Mouse (Mus musculus) CH12.LX (cell line): Measurements from ENCODE around the gene Upf2. TPM values are rescaled to one million over a fixed set of nuclear protein-coding genes. Genes with fewer than 3 reads are reported as not detected.
"Not testable (repeated sequence)": the region's sequence is repeated elsewhere in the genome, so short reads cannot be mapped to it uniquely, and the experiment has no call there.

Experiments used
- DNase-seq: peaks from one replicate; pipeline ENCODE4 v3.0.0-alpha.2; 2013; ENCODE audit errors: extremely low read depth
- H3K27ac ChIP-seq: 2 replicates; pipeline ENCODE4 v1.5.1; 2012; ENCODE audit warnings: low read depth, mild to moderate bottlenecking, control low read depth, moderate library complexity; ENCODE audit not compliant: insufficient read depth
- H3K27me3 ChIP-seq: replicated peaks from 2 replicates; pipeline ENCODE3; 2012; ENCODE audit warnings: inconsistent platforms
- H3K36me3 ChIP-seq, 2 experiments: replicated peaks in 1 of 2; 2 replicates each; pipeline versions ENCODE3 to v1.6.1; 2012; ENCODE audit warnings: inconsistent platforms in 1 of 2, low read length in 1 of 2, mild to moderate bottlenecking in 1 of 2, mixed read lengths in 1 of 2, moderate library complexity in 1 of 2; ENCODE audit not compliant: control insufficient read depth in 1 of 2, insufficient read depth in 1 of 2
- H3K4me1 ChIP-seq, 2 experiments: 2 replicates each; pipeline ENCODE4 v1.6.1; 2012; ENCODE audit warnings: inconsistent platforms in 1 of 2, moderate library complexity in 1 of 2; ENCODE audit not compliant: insufficient read depth in 2 of 2, control insufficient read depth in 1 of 2
- H3K4me2 ChIP-seq: 2 replicates; pipeline ENCODE4 v1.6.1; 2012; ENCODE audit warnings: low read depth, mild to moderate bottlenecking, control low read depth; ENCODE audit not compliant: poor library complexity, insufficient read depth, severe bottlenecking
- H3K4me3 ChIP-seq, 3 experiments: fragments of 150-350 bp in 1 of 3; sonication (generic) in 1 of 3; replicated peaks in 1 of 3; 2 replicates each; pipeline versions ENCODE3 to v1.5.1; 2011 to 2012; ENCODE audit warnings: low read depth in 2 of 3, low read length in 2 of 3, mild to moderate bottlenecking in 2 of 3, moderate library complexity in 2 of 3, control low read depth in 1 of 3, improper control_type of control experiment in 1 of 3, inconsistent platforms in 1 of 3, mixed read lengths in 1 of 3; ENCODE audit not compliant: poor library complexity in 1 of 3
- H3K79me2 ChIP-seq: replicated peaks from 2 replicates; pipeline ENCODE4 v1.6.1; 2012; ENCODE audit warnings: mild to moderate bottlenecking, moderate library complexity; ENCODE audit not compliant: control insufficient read depth, poor library complexity, insufficient read depth, severe bottlenecking; ENCODE audit errors: extremely low read depth
- H3K9ac ChIP-seq: 2 replicates; pipeline ENCODE4 v1.6.1; 2012; ENCODE audit warnings: low read depth, mild to moderate bottlenecking, control low read depth, moderate library complexity; ENCODE audit not compliant: insufficient read depth
- H3K9me3 ChIP-seq: replicated peaks from 2 replicates; pipeline ENCODE3; 2012; ENCODE audit warnings: low read length, inconsistent platforms, mixed read lengths
- BHLHE40 ChIP-seq: IDR thresholded peaks from 2 replicates; pipeline ENCODE4 v1.6.1; 2011; ENCODE audit warnings: mild to moderate bottlenecking, low read depth, low read length, improper control_type of control experiment
- CHD1 ChIP-seq: IDR thresholded peaks from 2 replicates; pipeline ENCODE4 v1.6.1; 2012; ENCODE audit warnings: low read depth, low read length, improper control_type of control experiment, inconsistent platforms
- ELF1 ChIP-seq: IDR thresholded peaks from 2 replicates; pipeline ENCODE4 v1.6.1; 2014; ENCODE audit warnings: low read depth, mild to moderate bottlenecking, inconsistent platforms, low read length, improper control_type of control experiment
- ETS1 ChIP-seq: conservative IDR thresholded peaks from 2 replicates; pipeline ENCODE4 v1.6.1; 2012; ENCODE audit warnings: low read depth, mild to moderate bottlenecking, inconsistent platforms, low read length, improper control_type of control experiment, moderate library complexity
- GABPA ChIP-seq: IDR thresholded peaks from 2 replicates; pipeline ENCODE4 v1.6.1; 2012; ENCODE audit warnings: low read depth, low read length, improper control_type of control experiment, inconsistent platforms; ENCODE audit not compliant: insufficient replicate concordance
- JUND ChIP-seq: conservative IDR thresholded peaks from 2 replicates; pipeline ENCODE4 v1.6.1; 2011; ENCODE audit warnings: low read depth, low read length, improper control_type of control experiment
- MAFK ChIP-seq: IDR thresholded peaks from 2 replicates; pipeline ENCODE4 v1.6.1; 2011; ENCODE audit warnings: low read length, improper control_type of control experiment; ENCODE audit not compliant: insufficient replicate concordance
- MAX ChIP-seq: IDR thresholded peaks from 2 replicates; pipeline ENCODE4 v1.6.1; 2011; ENCODE audit warnings: low read length, improper control_type of control experiment
- MEF2A ChIP-seq: IDR thresholded peaks from 2 replicates; pipeline ENCODE4 v1.6.1; 2014; ENCODE audit warnings: low read depth, mild to moderate bottlenecking, inconsistent platforms, low read length, improper control_type of control experiment, borderline replicate concordance
- NELFE ChIP-seq: IDR thresholded peaks from 2 replicates; pipeline ENCODE4 v1.6.1; 2011; ENCODE audit warnings: low read depth, low read length, improper control_type of control experiment
- PAX5 ChIP-seq: IDR thresholded peaks from 2 replicates; pipeline ENCODE4 v1.6.1; 2012; ENCODE audit warnings: low read length, inconsistent platforms, mixed read lengths
- POLR2AphosphoS2 ChIP-seq: IDR thresholded peaks from 2 replicates; pipeline ENCODE4 v1.6.1; 2011; ENCODE audit warnings: low read depth, low read length, improper control_type of control experiment
- RAD21 ChIP-seq: IDR thresholded peaks from 2 replicates; pipeline ENCODE4 v1.6.1; 2011; ENCODE audit warnings: low read depth, mild to moderate bottlenecking, low read length, improper control_type of control experiment, moderate library complexity
- SMC3 ChIP-seq: IDR thresholded peaks from 2 replicates; pipeline ENCODE4 v1.6.1; 2011; ENCODE audit warnings: low read depth, low read length, improper control_type of control experiment
- TBP ChIP-seq: conservative IDR thresholded peaks from 2 replicates; pipeline ENCODE4 v1.6.1; 2011; ENCODE audit warnings: low read depth, low read length, improper control_type of control experiment
- UBTF ChIP-seq: IDR thresholded peaks from 2 replicates; pipeline ENCODE4 v1.6.1; 2012; ENCODE audit warnings: low read depth, mild to moderate bottlenecking, inconsistent platforms, low read length, improper control_type of control experiment, moderate library complexity
- USF2 ChIP-seq: conservative IDR thresholded peaks from 2 replicates; pipeline ENCODE4 v1.6.1; 2011; ENCODE audit warnings: low read depth, low read length, improper control_type of control experiment
- ZC3H11A ChIP-seq: IDR thresholded peaks from 2 replicates; pipeline ENCODE4 v1.6.1; 2012; ENCODE audit warnings: low read depth, mild to moderate bottlenecking, inconsistent platforms, low read length, improper control_type of control experiment
- ZMIZ1 ChIP-seq: IDR thresholded peaks from 2 replicates; pipeline ENCODE4 v1.6.1; 2012; ENCODE audit warnings: low read depth, mild to moderate bottlenecking, inconsistent platforms, low read length, improper control_type of control experiment
- dilution Hi-C: fragments of 300-500 bp; cut with MboI; formaldehyde crosslinking; loops from 2 replicates; pipeline ENCODE4 v1.14.3; 2020; ENCODE audit warnings: low sequenced_read_pairs; ENCODE audit not compliant: extremely low pct_unique_long_range_greater_than_20kb, extremely low pct_ligation_motif_present
- in situ Hi-C: fragments of 300-500 bp; cut with MboI; formaldehyde crosslinking; loops from 3 replicates; pipeline ENCODE4 v1.14.3; 2019; ENCODE audit warnings: low sequenced_read_pairs, low pct_ligation_motif_present, low pct_unique_long_range_greater_than_20kb, mixed read lengths
- polyA plus RNA-seq: library from polyadenylated mRNA; unstranded; fragments of >175 nt; gene quantifications from 2 replicates; pipeline ENCODE4 v1.2.1, GENCODE M21; 2012; ENCODE audit warnings: low read depth; ENCODE audit not compliant: insufficient read length
- total RNA-seq, 2 experiments: library from RNA; depleted of rRNA; stranded (reverse); fragments of 300-350 nt in 1 of 2; fragments of >200 nt in 1 of 2; gene quantifications; 2 replicates each; pipeline ENCODE4 v1.2.3; 2012 to 2014

The Upf2 gene
- total and polyA plus RNA-seq, 3 experiments: 9.3 to 27.0 (median 13.4) TPM

GRCm38 (mm10) chr2:5945629-5946028, 5.6 kb upstream of the Upf2 start:
- TF ChIP-seq MAX (no peak), ZMIZ1 (no peak)
- no peak overlapping the region for H3K27ac ChIP-seq
- dilution Hi-C loops (no loop called here), in situ Hi-C loops (no loop called here)
- H3K9me3 ChIP-seq: no peaks in the 10 kb centered on the region
- no peak overlapping the region for H3K4me2 ChIP-seq
- peaks cover 0 to 7% of the 10 kb centered on the region in 2 experiments; a peak in 1 of 4 replicates for H3K4me1 ChIP-seq
- no peak overlapping the region for H3K4me3 ChIP-seq
- H3K79me2 ChIP-seq: peaks cover 7% of the 10 kb centered on the region; the same call in 1 of the 2 replicates
- no peak overlapping the region for H3K9ac ChIP-seq
- peaks cover 0 to 1% of the 10 kb centered on the region in 2 experiments for H3K36me3 ChIP-seq
- no peak for DNase-seq
- H3K27me3 ChIP-seq: no peaks in the 10 kb centered on the region

DNA sequence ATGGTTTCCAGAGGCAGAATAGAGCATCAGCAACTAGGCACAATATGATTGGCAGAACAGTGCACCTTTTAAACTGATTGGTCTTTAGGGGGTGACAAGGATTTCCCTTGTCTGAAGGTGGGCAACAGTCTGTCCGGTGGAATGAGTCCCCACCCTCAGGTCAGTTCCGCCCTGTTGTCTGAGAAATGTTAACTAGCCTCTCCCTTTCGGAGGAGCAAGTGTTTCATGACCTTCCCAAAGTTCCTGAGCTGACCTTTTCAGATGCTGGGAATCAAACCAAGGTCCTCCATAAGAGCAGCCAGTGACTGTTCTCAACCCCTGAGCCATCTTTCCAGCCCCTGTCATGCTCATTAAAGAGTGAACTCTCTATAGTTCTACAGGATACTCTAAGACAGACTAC, 4.4 kb upstream of the Upf2 start:
- in situ Hi-C loops (no loop called here), dilution Hi-C loops (no loop called here)
- TF ChIP-seq RAD21 (no peak), UBTF (no peak), POLR2AphosphoS2 (no peak)
- Histone ChIP-seq H3K27me3 (no peaks in the 10 kb centered on the region), H3K4me2 (no peak overlapping the region), H3K36me3 (peaks cover 0 to 1% of the 10 kb centered on the region in 2 experiments), H3K9ac (no peak overlapping the region), H3K27ac (no peak overlapping the region), H3K9me3 (no peaks in the 10 kb centered on the region), H3K79me2 (peaks cover 12% of the 10 kb centered on the region; the same call in 1 of the 2 replicates), H3K4me1 (peaks cover 0 to 7% of the 10 kb centered on the region in 2 experiments; a peak in 1 of 4 replicates), H3K4me3 (no peak overlapping the region)
- no peak for DNase-seq

DNA sequence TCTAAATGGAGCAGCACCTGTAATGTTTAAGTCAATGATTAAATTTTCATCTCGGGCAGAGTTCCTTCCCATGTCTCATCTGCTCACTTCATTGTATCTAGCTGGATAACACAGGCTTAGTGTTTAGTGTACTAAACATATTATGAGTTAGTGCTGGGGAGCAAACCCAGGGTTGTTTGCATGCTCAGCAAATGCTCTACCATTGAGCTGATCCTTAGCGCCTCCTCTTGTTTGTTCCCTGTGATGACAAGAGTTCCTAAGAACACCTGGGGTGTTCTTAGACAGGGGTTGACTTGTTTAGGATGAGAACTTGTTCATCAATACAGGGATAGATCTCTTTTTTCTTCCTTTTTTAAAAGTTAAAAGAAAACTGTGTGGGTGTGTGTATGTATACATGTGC, 2.3 kb upstream of the Upf2 start:
- dilution Hi-C loops (no loop called here), in situ Hi-C loops (no loop called here)
- no peaks in the 10 kb centered on the region for H3K9me3 ChIP-seq
- H3K36me3 ChIP-seq: peaks cover 0 to 3% of the 10 kb centered on the region in 2 experiments
- TF ChIP-seq MEF2A (no peak), BHLHE40 (no peak), ELF1 (no peak), TBP (no peak), CHD1 (no peak), MAFK (peak; percentile 54; the same call in 1 of the 2 replicates), RAD21 (peak; percentile 2), ZC3H11A (no peak), PAX5 (no peak), UBTF (no peak), USF2 (no peak), NELFE (no peak), MAX (no peak), GABPA (no peak), ETS1 (no peak), SMC3 (peak; percentile 2; the same call in 1 of the 2 replicates), JUND (no peak)
- H3K9ac ChIP-seq: no peak overlapping the region
- H3K4me3 ChIP-seq: no peak overlapping the region
- H3K4me2 ChIP-seq: no peak overlapping the region
- peaks cover 25% of the 10 kb centered on the region for H3K79me2 ChIP-seq
- peaks cover 2 to 18% of the 10 kb centered on the region in 2 experiments; a peak in 1 of 4 replicates for H3K4me1 ChIP-seq
- H3K27me3 ChIP-seq: no peaks in the 10 kb centered on the region
- H3K27ac ChIP-seq: no peak overlapping the region
- DNase-seq: no peak

DNA sequence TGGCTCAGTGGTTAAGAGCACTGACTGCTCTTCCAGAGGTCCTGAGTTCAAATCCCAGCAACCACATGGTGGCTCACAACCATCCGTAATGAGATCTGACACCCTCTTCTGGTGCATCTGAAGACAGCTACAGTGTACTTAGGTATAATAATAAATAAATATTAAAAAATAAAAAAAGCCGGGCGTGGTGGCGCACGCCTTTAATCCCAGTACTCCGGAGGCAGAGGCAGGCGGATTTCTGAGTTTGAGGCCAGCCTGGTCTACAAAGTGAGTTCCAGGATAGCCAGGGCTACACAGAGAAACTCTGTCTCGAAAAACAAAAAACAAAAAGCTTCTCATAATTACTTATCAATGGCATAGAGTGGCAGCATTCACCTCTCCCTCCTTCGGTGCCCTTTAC, 1.4 kb upstream of the Upf2 start:
- H3K4me2 ChIP-seq: peak overlapping the region; percentile 64
- H3K27ac ChIP-seq, H3K36me3 ChIP-seq, DNase-seq, in situ Hi-C loops, H3K27me3 ChIP-seq, dilution Hi-C loops, H3K9me3 ChIP-seq: not testable (repeated sequence)
- peaks cover 2 to 18% of the 10 kb centered on the region in 2 experiments; a peak in 1 of 4 replicates for H3K4me1 ChIP-seq
- H3K9ac ChIP-seq: peak overlapping the region; percentile 99
- H3K79me2 ChIP-seq: peaks cover 29% of the 10 kb centered on the region
- H3K4me3 ChIP-seq: peak overlapping the region; percentile 61 to 93 (median 80)
